Mouse (Mus musculus): ENCODE measurements around the gene Serping1.

- no peak for TF ChIP-seq POLR2A (IDR thresholded peaks at IDR 0.05; ENCODE audit: control insufficient read depth, low read depth, low read length)
- TF ChIP-seq CTCF (IDR thresholded peaks at IDR 0.05; ENCODE audit: control insufficient read depth, insufficient read depth, insufficient replicate concordance, low read depth, low read length) = no peak
Measured at GRCm38 (mm10) chr2:84738271-84738911, 36.9 kb downstream of the Serping1 start.
